Mouse (Mus musculus): ENCODE measurements at regions not wholly inside any gene's neighbourhood (a gene's known extent, or its start where the extent isn't known, plus 50 kb on each side); places are given as distances from the start of the nearest gene placed in this dataset.

- no peak for DNase-seq (ENCODE audit: low spot score in 2 of 2)
Observed at GRCm38 (mm10) chr7:68858471-68859210, 109.6 kb upstream of the Arrdc4 start.

- DNase-seq (ENCODE audit: low spot score in 2 of 2), result no peak
Observed at GRCm38 (mm10) chr7:68851981-68852575, 103.0 kb upstream of the Arrdc4 start.

- no peak for DNase-seq (ENCODE audit: low spot score in 2 of 2)
Observed at GRCm38 (mm10) chr7:68844606-68845005, 95.6 kb upstream of the Arrdc4 start.

- DNase-seq (ENCODE audit: low spot score in 2 of 2), result no peak
Observed at GRCm38 (mm10) chr7:68843374-68843773, 94.3 kb upstream of the Arrdc4 start.

- DNase-seq (ENCODE audit: low spot score in 2 of 2), result no peak
Observed at GRCm38 (mm10) chr7:68833977-68834791, 85.1 kb upstream of the Arrdc4 start.

GRCm38 (mm10) chr7:68833517-68833916 lies 84.5 kb upstream of the Arrdc4 start:
- DNase-seq (ENCODE audit: low spot score in 2 of 2), result no peak

GRCm38 (mm10) chr7:68829861-68830260 lies 80.8 kb upstream of the Arrdc4 start:
- peak; percentile 55 to 91 for DNase-seq (ENCODE audit: low spot score in 2 of 2)

- no peak for DNase-seq (ENCODE audit: low spot score in 2 of 2)
Observed at GRCm38 (mm10) chr7:68824399-68824798, 75.4 kb upstream of the Arrdc4 start.

- DNase-seq (ENCODE audit: low spot score in 2 of 2), result no peak
Observed at GRCm38 (mm10) chr7:68823646-68824045, 74.6 kb upstream of the Arrdc4 start.

GRCm38 (mm10) chr7:68823189-68823588 lies 74.1 kb upstream of the Arrdc4 start:
- peak; percentile 32 to 68 for DNase-seq (ENCODE audit: low spot score in 2 of 2)

- DNase-seq (ENCODE audit: low spot score in 2 of 2), result no peak
Observed at GRCm38 (mm10) chr7:68814823-68815666, 66.0 kb upstream of the Arrdc4 start.

- DNase-seq (ENCODE audit: low spot score in 2 of 2), result no peak
Observed at GRCm38 (mm10) chr7:68809782-68810181, 60.7 kb upstream of the Arrdc4 start.

Data from urinary bladder, postnatal 4 days (tissue).